Mouse (Mus musculus): ENCODE results near the gene Gm49342.
"Not testable (repeated sequence)": the region's sequence is repeated elsewhere in the genome, so short reads cannot be mapped to it uniquely, and the experiment has no call there.

Gm49342 gene

GRCm38 (mm10) chr14:50943932-50944667 lies at the start of gene Gm49342:
Gm49342 (plus strand) TSS chr14:50944517.
- DNase-seq (ENCODE audit: low spot score): peak; percentile 86

GRCm38 (mm10) chr14:50895407-50895806 lies 48.9 kb upstream of the Gm49342 start:
- no peak for DNase-seq (ENCODE audit: low spot score)

- peak; percentile 26 for DNase-seq (ENCODE audit: low spot score)
Measured at GRCm38 (mm10) chr14:50895985-50896746, 48.2 kb upstream of the Gm49342 start.

GRCm38 (mm10) chr14:50896747-50897373 lies 47.5 kb upstream of the Gm49342 start:
- DNase-seq (ENCODE audit: low spot score): no peak

GRCm38 (mm10) chr14:50897374-50897765 lies 46.9 kb upstream of the Gm49342 start, which contains the start of gene Klhl33:
Klhl33 (minus strand) TSS chr14:50897507.
- no peak for DNase-seq (ENCODE audit: low spot score)

- not testable (repeated sequence) for DNase-seq (ENCODE audit: low spot score)
Measured at GRCm38 (mm10) chr14:50897992-50898391, 46.3 kb upstream of the Gm49342 start.

- no peak for DNase-seq (ENCODE audit: low spot score)
Measured at GRCm38 (mm10) chr14:50903973-50904827, 40.1 kb upstream of the Gm49342 start.

GRCm38 (mm10) chr14:50904828-50905129 lies 39.5 kb upstream of the Gm49342 start:
- no peak for DNase-seq (ENCODE audit: low spot score)

GRCm38 (mm10) chr14:50905327-50905726 lies 39.0 kb upstream of the Gm49342 start:
- not testable (repeated sequence) for DNase-seq (ENCODE audit: low spot score)

GRCm38 (mm10) chr14:50908126-50908525 lies 36.2 kb upstream of the Gm49342 start:
- no peak for DNase-seq (ENCODE audit: low spot score)

GRCm38 (mm10) chr14:50911356-50911755 lies 33.0 kb upstream of the Gm49342 start:
- no peak for DNase-seq (ENCODE audit: low spot score)

GRCm38 (mm10) chr14:50923437-50923836 lies 20.9 kb upstream of the Gm49342 start:
- DNase-seq (ENCODE audit: low spot score): not testable (repeated sequence)

GRCm38 (mm10) chr14:50924281-50925064 lies 19.8 kb upstream of the Gm49342 start, which contains the start of the genes Osgep and Apex1:
Osgep (minus strand) TSS chr14:50924893.
Apex1 (plus strand) TSS chr14:50924968.
- DNase-seq (ENCODE audit: low spot score): peak; percentile 98

GRCm38 (mm10) chr14:50925111-50925920 lies 19.0 kb upstream of the Gm49342 start:
- no peak for DNase-seq (ENCODE audit: low spot score)

- no peak for DNase-seq (ENCODE audit: low spot score)
Measured at GRCm38 (mm10) chr14:50927366-50927765, 17.0 kb upstream of the Gm49342 start.

GRCm38 (mm10) chr14:50929951-50930350 lies 14.4 kb upstream of the Gm49342 start:
- DNase-seq (ENCODE audit: low spot score): no peak

- no peak for DNase-seq (ENCODE audit: low spot score)
Measured at GRCm38 (mm10) chr14:50930377-50930753, 14.0 kb upstream of the Gm49342 start.

GRCm38 (mm10) chr14:50930754-50931492 lies 13.4 kb upstream of the Gm49342 start, which contains the start of the genes Pip4p1 and Pnp:
Pip4p1 (minus strand) TSS chr14:50930856.
Pnp (plus strand) TSS chr14:50931082.
- peak; percentile 99 for DNase-seq (ENCODE audit: low spot score)

GRCm38 (mm10) chr14:50931493-50932020 lies 12.8 kb upstream of the Gm49342 start:
- DNase-seq (ENCODE audit: low spot score): no peak
